Mouse (Mus musculus) thymus, postnatal 4 days (tissue): ENCODE results near the gene Cdkl1.
A peak's percentile ranks its signal among the peaks of the same experiment; 100 is the strongest.

Experiments used
- DNase-seq: peaks from one replicate; pipeline ENCODE4 v3.0.0; 2021

Cdkl1 gene

GRCm38 (mm10) chr12:69790530-69791505 is at the start of gene Cdkl1:
TSS of gene Cdkl1 (minus strand) at chr12:69791267.
- peak; percentile 78 for DNase-seq

GRCm38 (mm10) chr12:69838376-69838775 is 47.3 kb upstream of the Cdkl1 start:
- peak; percentile 52 for DNase-seq

- DNase-seq = no peak
Observed at GRCm38 (mm10) chr12:69833982-69834604, 43.0 kb upstream of the Cdkl1 start.

GRCm38 (mm10) chr12:69831239-69831910 is 40.3 kb upstream of the Cdkl1 start:
- DNase-seq = no peak

- no peak for DNase-seq
Observed at GRCm38 (mm10) chr12:69828214-69828613, 37.1 kb upstream of the Cdkl1 start.

- DNase-seq = no peak
Observed at GRCm38 (mm10) chr12:69824881-69825597, 34.0 kb upstream of the Cdkl1 start.

GRCm38 (mm10) chr12:69814272-69814671 is 23.2 kb upstream of the Cdkl1 start:
- DNase-seq = no peak

- no peak for DNase-seq
Observed at GRCm38 (mm10) chr12:69813596-69813995, 22.5 kb upstream of the Cdkl1 start.

GRCm38 (mm10) chr12:69812986-69813385 is 21.9 kb upstream of the Cdkl1 start:
- DNase-seq = no peak

GRCm38 (mm10) chr12:69811976-69812375 is 20.9 kb upstream of the Cdkl1 start:
- no peak for DNase-seq

GRCm38 (mm10) chr12:69809439-69809838 is 18.4 kb upstream of the Cdkl1 start:
- DNase-seq = no peak

GRCm38 (mm10) chr12:69807399-69807985 is 16.4 kb upstream of the Cdkl1 start:
- no peak for DNase-seq

GRCm38 (mm10) chr12:69805148-69805547 is 14.1 kb upstream of the Cdkl1 start:
- no peak for DNase-seq

- no peak for DNase-seq
Observed at GRCm38 (mm10) chr12:69804393-69805070, 13.5 kb upstream of the Cdkl1 start.

- DNase-seq = no peak
Observed at GRCm38 (mm10) chr12:69803196-69803595, 12.1 kb upstream of the Cdkl1 start.

GRCm38 (mm10) chr12:69800586-69800985 is 9.5 kb upstream of the Cdkl1 start:
- no peak for DNase-seq

GRCm38 (mm10) chr12:69796311-69796710 is 5.2 kb upstream of the Cdkl1 start:
- no peak for DNase-seq

- DNase-seq = peak; percentile 49
Observed at GRCm38 (mm10) chr12:69789766-69790529, 1.1 kb downstream of the Cdkl1 start.

GRCm38 (mm10) chr12:69788380-69788779 is 2.7 kb downstream of the Cdkl1 start:
- DNase-seq = peak; percentile 32

- DNase-seq = no peak
Observed at GRCm38 (mm10) chr12:69785471-69785870, 5.6 kb downstream of the Cdkl1 start.
